In genomic region chr2:118597673-118598568, GRCm38 (mm10) we compare ENCODE assay signal across 8 mouse cellular contexts. TPM values are rescaled to one million over a fixed set of nuclear protein-coding genes. Genes with fewer than 3 reads are reported as not detected.
A peak's percentile ranks its signal among the peaks of the same experiment; 100 is the strongest.
DNase-seq lines count a peak whose midpoint lies in the region; ATAC-seq and TF ChIP-seq lines count a peak whose summit lies in the region.

Gene Bub1b (plus strand): TSS chr2:118598211.

- peak within 1 kb of the TSS; percentile 76 for H3K4me2 ChIP-seq in heart, embryonic 15.5 days
- H3K4me2 ChIP-seq in liver, embryonic 14.5 days (ENCODE audit: low read depth) = peak within 1 kb of the TSS; percentile 80
- peak within 1 kb of the TSS; percentile 52 for H3K4me2 ChIP-seq in neural tube, embryonic 11.5 days (ENCODE audit: low read depth)
- H3K4me2 ChIP-seq in stomach, postnatal 0 days (replicated peaks; ENCODE audit: low read depth) = peak within 1 kb of the TSS; percentile 91

- H3K36me3 ChIP-seq in forebrain, embryonic 10.5 days (replicated peaks) = peaks cover 34% of the 10 kb centered on the region
- no peaks in the 10 kb centered on the region for H3K36me3 ChIP-seq in heart, embryonic 15.5 days
- H3K36me3 ChIP-seq in liver, embryonic 14.5 days (replicated peaks; ENCODE audit: control insufficient read depth, insufficient read depth, low read depth) = peaks cover 30% of the 10 kb centered on the region
- peaks cover 2% of the 10 kb centered on the region; the same call in 1 of the 2 replicates for H3K36me3 ChIP-seq in neural tube, embryonic 11.5 days (ENCODE audit: control insufficient read depth, insufficient read depth, low read length)
- no peaks in the 10 kb centered on the region for H3K36me3 ChIP-seq in stomach, postnatal 0 days (ENCODE audit: control insufficient read depth, insufficient read depth, low read length)

- TF ChIP-seq CTCF in liver, embryonic 14.5 days (IDR thresholded peaks at IDR 0.05; ENCODE audit: low read depth) = no peak
- TF ChIP-seq CTCF in stomach, postnatal 0 days (IDR thresholded peaks at IDR 0.05; ENCODE audit: low read depth) = no peak; the same call in 1 of the 2 replicates

- H3K9ac ChIP-seq in heart, embryonic 15.5 days = peak within 1 kb of the TSS; percentile 73
- peak within 1 kb of the TSS; percentile 93 for H3K9ac ChIP-seq in liver, embryonic 14.5 days (replicated peaks)
- peak within 1 kb of the TSS; percentile 53 for H3K9ac ChIP-seq in neural tube, embryonic 11.5 days (ENCODE audit: low read length)
- H3K9ac ChIP-seq in stomach, postnatal 0 days (ENCODE audit: low read length) = peak within 1 kb of the TSS; percentile 68

- 6% methylated on average over 41 of the region's 41 CpGs for WGBS in forebrain, embryonic 10.5 days
- 6% methylated on average over 41 of the region's 41 CpGs for WGBS in heart, embryonic 15.5 days
- WGBS in liver, embryonic 14.5 days (ENCODE audit: insufficient replicate concordance) = 5% methylated on average over 41 of the region's 41 CpGs
- WGBS in neural tube, embryonic 11.5 days = 6% methylated on average over 41 of the region's 41 CpGs
- WGBS in stomach, postnatal 0 days = 5% methylated on average over 41 of the region's 41 CpGs

- peak within 1 kb of the TSS; percentile 75 for H3K4me3 ChIP-seq in forebrain, embryonic 10.5 days
- peak within 1 kb of the TSS; percentile 86 for H3K4me3 ChIP-seq in heart, embryonic 15.5 days
- peak within 1 kb of the TSS; percentile 96 to 97 for H3K4me3 ChIP-seq in liver, embryonic 14.5 days (ENCODE audit: insufficient read depth in 1 of 2, low read depth in 2 of 2, low read length in 2 of 2)
- peak within 1 kb of the TSS; percentile 49 for H3K4me3 ChIP-seq in neural tube, embryonic 11.5 days (ENCODE audit: low read depth, low read length)
- H3K4me3 ChIP-seq in stomach, postnatal 0 days (ENCODE audit: low read depth, low read length) = peak within 1 kb of the TSS; percentile 68

- H3K9me3 ChIP-seq in forebrain, embryonic 10.5 days = no peaks in the 10 kb centered on the region
- H3K9me3 ChIP-seq in heart, embryonic 15.5 days (replicated peaks) = no peaks in the 10 kb centered on the region
- H3K9me3 ChIP-seq in liver, embryonic 14.5 days (ENCODE audit: control insufficient read depth, low read length) = no peaks in the 10 kb centered on the region
- H3K9me3 ChIP-seq in neural tube, embryonic 11.5 days (ENCODE audit: control insufficient read depth, low read length) = no peaks in the 10 kb centered on the region
- no peaks in the 10 kb centered on the region for H3K9me3 ChIP-seq in stomach, postnatal 0 days (ENCODE audit: control insufficient read depth, low read length)

- no peaks in the 10 kb centered on the region for H3K27me3 ChIP-seq in forebrain, embryonic 10.5 days (ENCODE audit: poor library complexity, severe bottlenecking)
- no peaks in the 10 kb centered on the region for H3K27me3 ChIP-seq in heart, embryonic 15.5 days
- no peaks in the 10 kb centered on the region for H3K27me3 ChIP-seq in liver, embryonic 14.5 days (ENCODE audit: control insufficient read depth, insufficient read depth, low read length)
- H3K27me3 ChIP-seq in neural tube, embryonic 11.5 days (ENCODE audit: control insufficient read depth, insufficient read depth, low read length) = no peaks in the 10 kb centered on the region
- no peaks in the 10 kb centered on the region for H3K27me3 ChIP-seq in stomach, postnatal 0 days (ENCODE audit: control insufficient read depth, insufficient read depth, low read length)

- ATAC-seq in heart, embryonic 15.5 days (replicated peaks; ENCODE audit: insufficient number of reproducible peaks, insufficient read depth, low FRiP score, low read depth) = peak; percentile 92
- ATAC-seq in liver, embryonic 14.5 days (ENCODE audit: insufficient read depth) = peak; percentile 96
- ATAC-seq in neural tube, embryonic 11.5 days (ENCODE audit: insufficient read depth, low FRiP score, low TSS enrichment) = peak; percentile 95
- ATAC-seq in stomach, postnatal 0 days (ENCODE audit: low FRiP score, low TSS enrichment) = peak; percentile 97

- peak; percentile 76 to 86 for DNase-seq in CD8-positive naive resting alpha-beta T cell, adult 2 months (ENCODE audit: low read depth in 2 of 2, low spot score in 2 of 2)
- DNase-seq in c-Kit-positive CD71-negative TER-119-negative erythroid progenitor cells, embryonic 14.5 days (ENCODE audit: low read depth) = peak; percentile 86
- DNase-seq in forebrain, embryonic 10.5 days (ENCODE audit: extremely low spot score, low spot score) = peak; percentile 93
- peak; percentile 94 for DNase-seq in kidney, postnatal 25 days
- peak; percentile 86 to 91 (median 89) for DNase-seq in liver, embryonic 14.5 days (ENCODE audit: low read depth in 3 of 3, low spot score in 3 of 3)
- DNase-seq in neural tube, embryonic 11.5 days (ENCODE audit: low spot score) = peak; percentile 93
- peak; percentile 91 for DNase-seq in stomach, postnatal 0 days (ENCODE audit: low spot score)

- no peak for TF ChIP-seq EP300 in liver, embryonic 14.5 days (IDR thresholded peaks at IDR 0.05; ENCODE audit: low read depth)
- no peak for TF ChIP-seq EP300 in stomach, postnatal 0 days (optimal IDR thresholded peaks at IDR 0.05)

- H3K27ac ChIP-seq in forebrain, embryonic 10.5 days = peak within 1 kb of the TSS; percentile 91
- peak within 1 kb of the TSS; percentile 72 for H3K27ac ChIP-seq in heart, embryonic 15.5 days
- peak within 1 kb of the TSS; percentile 43; the same call in 1 of the 2 replicates for H3K27ac ChIP-seq in liver, embryonic 14.5 days
- no peak within 1 kb of the TSS for H3K27ac ChIP-seq in neural tube, embryonic 11.5 days (ENCODE audit: low read depth, low read length)
- 0 out of 2 replicates have a peak within 1 kb of the TSS, but pooled peaks have one; percentile 24 for H3K27ac ChIP-seq in stomach, postnatal 0 days (replicated peaks)

- H3K4me1 ChIP-seq in forebrain, embryonic 10.5 days = peaks cover 32% of the 10 kb centered on the region
- peaks cover 36% of the 10 kb centered on the region for H3K4me1 ChIP-seq in heart, embryonic 15.5 days (replicated peaks)
- H3K4me1 ChIP-seq in liver, embryonic 14.5 days (replicated peaks; ENCODE audit: control insufficient read depth in 2 of 2, insufficient read depth in 2 of 2, low read length in 1 of 2) = peaks cover 3 to 18% of the 10 kb centered on the region in 2 experiments; a peak in 3 of 4 replicates
- H3K4me1 ChIP-seq in neural tube, embryonic 11.5 days (ENCODE audit: control insufficient read depth, insufficient read depth, low read length) = 0 out of 2 replicates have a peak, but pooled peaks cover 3% of the 10 kb centered on the region
- no peaks in the 10 kb centered on the region for H3K4me1 ChIP-seq in stomach, postnatal 0 days (replicated peaks; ENCODE audit: control insufficient read depth, insufficient read depth)

RNA-seq across cellular contexts. Expression of gene Bub1b, which starts in this region (rescaled TPM):
- polyA plus RNA-seq in forebrain, embryonic 10.5 days (2016; fragmentation: Nextera tagmentation; extraction: Ambion mirVana) = 168 and 179 TPM in 2 replicates
- polyA plus RNA-seq in heart, embryonic 15.5 days (2015; fragmentation: Nextera tagmentation; extraction: Ambion mirVana) = 56.7 and 74.8 TPM in 2 replicates
- 26.0 and 33.6 TPM in 2 replicates for polyA plus RNA-seq in liver, embryonic 14.5 days (2012; rRNA removed)
- polyA plus RNA-seq in liver, embryonic 14.5 days (2014; fragmentation: Nextera tagmentation; extraction: Ambion mirVana) = 40.2 and 46.6 TPM in 2 replicates
- 111 and 112 TPM in 2 replicates for polyA plus RNA-seq in neural tube, embryonic 11.5 days (2014; fragmentation: Nextera tagmentation; extraction: Ambion mirVana)
- 9.8 and 11.4 TPM in 2 replicates for polyA plus RNA-seq in stomach, postnatal 0 days (2015; fragmentation: Nextera tagmentation; extraction: Ambion mirVana)
